Mouse (Mus musculus) CH12.LX (cell line): ENCODE results near the gene Cyb5b.

ENCODE experiments used
- CTCF ChIP-seq, 2 experiments: IDR thresholded peaks in 1 of 2; conservative IDR thresholded peaks in 1 of 2; 2 replicates each; pipeline ENCODE4 v1.5.1; 2011 to 2012; ENCODE audit warnings: low read depth in 2 of 2, low read length in 2 of 2, improper control_type of control experiment in 1 of 2, inconsistent platforms in 1 of 2, mild to moderate bottlenecking in 1 of 2, moderate library complexity in 1 of 2
- ELF1 ChIP-seq: IDR thresholded peaks from 2 replicates; pipeline ENCODE4 v1.6.1; 2014; ENCODE audit warnings: low read depth, mild to moderate bottlenecking, inconsistent platforms, low read length, improper control_type of control experiment
- HCFC1 ChIP-seq: IDR thresholded peaks from 2 replicates; pipeline ENCODE4 v1.6.1; 2012; ENCODE audit warnings: low read depth, mild to moderate bottlenecking, inconsistent platforms, low read length, improper control_type of control experiment
- MAX ChIP-seq: IDR thresholded peaks from 2 replicates; pipeline ENCODE4 v1.6.1; 2011; ENCODE audit warnings: low read length, improper control_type of control experiment
- PAX5 ChIP-seq: IDR thresholded peaks from 2 replicates; pipeline ENCODE4 v1.6.1; 2012; ENCODE audit warnings: low read length, inconsistent platforms, mixed read lengths
- SIN3A ChIP-seq: IDR thresholded peaks from 2 replicates; pipeline ENCODE4 v1.6.1; 2012; ENCODE audit warnings: low read length, improper control_type of control experiment, inconsistent platforms
- TBP ChIP-seq: conservative IDR thresholded peaks from 2 replicates; pipeline ENCODE4 v1.6.1; 2011; ENCODE audit warnings: low read depth, low read length, improper control_type of control experiment
- UBTF ChIP-seq: IDR thresholded peaks from 2 replicates; pipeline ENCODE4 v1.6.1; 2012; ENCODE audit warnings: low read depth, mild to moderate bottlenecking, inconsistent platforms, low read length, improper control_type of control experiment, moderate library complexity
- USF1 ChIP-seq: IDR thresholded peaks from 2 replicates; pipeline ENCODE4 v1.6.1; 2014; ENCODE audit warnings: low read depth, mild to moderate bottlenecking, inconsistent platforms, low read length, improper control_type of control experiment
- ZMIZ1 ChIP-seq: IDR thresholded peaks from 2 replicates; pipeline ENCODE4 v1.6.1; 2012; ENCODE audit warnings: low read depth, mild to moderate bottlenecking, inconsistent platforms, low read length, improper control_type of control experiment

- no peak for TF ChIP-seq CTCF (conservative IDR thresholded peaks at IDR 0.05 in 1 of 2, IDR thresholded peaks at IDR 0.05 in 1 of 2; ENCODE audit: low read depth in 2 of 2, low read length in 2 of 2)
- TF ChIP-seq MAX, result no peak
- TF ChIP-seq PAX5, result no peak
- TF ChIP-seq TBP, result no peak
- no peak for TF ChIP-seq HCFC1
- TF ChIP-seq UBTF, result no peak
- no peak for TF ChIP-seq ELF1
- TF ChIP-seq ZMIZ1, result no peak
- no peak for TF ChIP-seq SIN3A
- no peak for TF ChIP-seq USF1
These were observed 15.3 kb downstream of the Cyb5b start for GRCm38 (mm10) chr8:107165745-107166144.
